26 mouse cellular contexts compared by ENCODE assay signal in the genomic region with DNA sequence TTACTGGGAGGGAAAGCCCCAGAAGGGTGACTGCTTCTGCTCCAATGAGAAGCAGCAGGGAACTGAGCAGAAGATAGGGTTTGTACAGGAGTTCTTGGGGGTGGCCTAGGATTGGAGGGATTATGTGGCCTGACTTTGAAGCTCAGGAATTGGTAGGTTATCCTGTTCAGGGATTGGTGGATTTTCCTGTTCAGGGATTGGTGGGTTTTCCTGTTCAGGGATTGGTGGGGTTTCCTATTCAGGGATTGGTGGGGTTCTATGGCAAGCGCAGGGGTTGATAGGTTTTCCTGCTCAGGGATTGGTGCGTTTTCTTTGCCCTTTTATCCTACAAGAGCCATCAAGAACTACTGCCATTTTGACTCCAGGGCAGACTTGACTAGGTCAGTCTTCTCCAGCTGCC.
"Had no signal": no experiment of that assay in that cellular context is flagged by ENCODE, and none has a peak within 500 bp of the region (broad histone marks: within the 10 kb centered on the region; RNA-seq: fewer than 3 reads in every experiment).

No protein-coding gene starts in this region.

- H3K4me3 ChIP-seq: heart, embryonic 10.5 days; heart, embryonic 13.5 days; heart, embryonic 15.5 days; hindbrain, embryonic 13.5 days; hindbrain, embryonic 15.5 days; kidney, embryonic 15.5 days; limb, embryonic 13.5 days; limb, embryonic 15.5 days; liver, embryonic 12.5 days had no signal

- H3K4me1 ChIP-seq: hindbrain, embryonic 13.5 days; hindbrain, embryonic 15.5 days; kidney, embryonic 15.5 days; limb, embryonic 13.5 days; limb, embryonic 15.5 days; liver, embryonic 12.5 days had no signal

- ATAC-seq: hindbrain, postnatal 0 days; intestine, embryonic 16.5 days; liver, embryonic 12.5 days had no signal

- H3K9me3 ChIP-seq: heart, embryonic 10.5 days; heart, embryonic 13.5 days; heart, embryonic 15.5 days; hindbrain, embryonic 13.5 days; hindbrain, embryonic 15.5 days; kidney, embryonic 15.5 days; limb, embryonic 13.5 days; limb, embryonic 15.5 days; liver, embryonic 12.5 days had no signal

- H3K9ac ChIP-seq: heart, embryonic 13.5 days; heart, embryonic 15.5 days; hindbrain, embryonic 13.5 days; hindbrain, embryonic 15.5 days; kidney, embryonic 15.5 days; limb, embryonic 13.5 days; limb, embryonic 15.5 days; liver, embryonic 12.5 days; liver, embryonic 14.5 days had no signal

- H3K36me3 ChIP-seq: heart, embryonic 10.5 days; heart, embryonic 13.5 days; heart, embryonic 15.5 days; hindbrain, embryonic 13.5 days; hindbrain, embryonic 15.5 days; kidney, embryonic 15.5 days; limb, embryonic 13.5 days; limb, embryonic 15.5 days; liver, embryonic 12.5 days had no signal

- H3K4me2 ChIP-seq: heart, embryonic 13.5 days; heart, embryonic 15.5 days; hindbrain, embryonic 13.5 days; hindbrain, embryonic 15.5 days; kidney, embryonic 15.5 days; limb, embryonic 13.5 days; limb, embryonic 15.5 days; liver, embryonic 12.5 days had no signal

- H3K27me3 ChIP-seq: heart, embryonic 13.5 days; heart, embryonic 15.5 days; hindbrain, embryonic 13.5 days; hindbrain, embryonic 15.5 days; kidney, embryonic 15.5 days; limb, embryonic 13.5 days; limb, embryonic 15.5 days; liver, embryonic 12.5 days had no signal

- H3K27ac ChIP-seq: heart, embryonic 10.5 days; heart, embryonic 13.5 days; heart, embryonic 15.5 days; hindbrain, embryonic 13.5 days; hindbrain, embryonic 15.5 days; hindbrain, postnatal 0 days; kidney, embryonic 15.5 days; kidney, postnatal 0 days; limb, embryonic 13.5 days; limb, embryonic 15.5 days; liver, embryonic 12.5 days; liver, embryonic 14.5 days had no signal

- DNase-seq: gastrocnemius, postnatal 14 days; gastrocnemius, postnatal 36 days; heart, adult 18-20 months; heart, postnatal 14 days; heart, postnatal 36 days; kidney, adult 11 months; kidney, adult 2 months; kidney, adult 9 months; kidney, postnatal 14 days; kidney, postnatal 36 days; layer of hippocampus, adult 9-11 months; layer of hippocampus, postnatal 36 days; left cerebral cortex, postnatal 4 days had no signal
